Mouse (Mus musculus): ENCODE data around the gene Hectd1.
A peak's percentile ranks its signal among the peaks of the same experiment; 100 is the strongest.

Gene Hectd1

GRCm38 (mm10) chr12:51828716-51829289 lies 533 bp downstream of the Hectd1 start:
- Histone ChIP-seq H3K27me3 (ENCODE audit: control insufficient read depth, insufficient read depth, low read length, poor library complexity, severe bottlenecking) (no peaks in the 10 kb centered on the region), H3K36me3 (ENCODE audit: control insufficient read depth, insufficient read depth, low read length, poor library complexity, severe bottlenecking) (peaks cover 6% of the 10 kb centered on the region; the same call in 1 of the 2 replicates)
- DNase-seq (ENCODE audit: low read depth, low spot score): peak; percentile 67

DNA sequence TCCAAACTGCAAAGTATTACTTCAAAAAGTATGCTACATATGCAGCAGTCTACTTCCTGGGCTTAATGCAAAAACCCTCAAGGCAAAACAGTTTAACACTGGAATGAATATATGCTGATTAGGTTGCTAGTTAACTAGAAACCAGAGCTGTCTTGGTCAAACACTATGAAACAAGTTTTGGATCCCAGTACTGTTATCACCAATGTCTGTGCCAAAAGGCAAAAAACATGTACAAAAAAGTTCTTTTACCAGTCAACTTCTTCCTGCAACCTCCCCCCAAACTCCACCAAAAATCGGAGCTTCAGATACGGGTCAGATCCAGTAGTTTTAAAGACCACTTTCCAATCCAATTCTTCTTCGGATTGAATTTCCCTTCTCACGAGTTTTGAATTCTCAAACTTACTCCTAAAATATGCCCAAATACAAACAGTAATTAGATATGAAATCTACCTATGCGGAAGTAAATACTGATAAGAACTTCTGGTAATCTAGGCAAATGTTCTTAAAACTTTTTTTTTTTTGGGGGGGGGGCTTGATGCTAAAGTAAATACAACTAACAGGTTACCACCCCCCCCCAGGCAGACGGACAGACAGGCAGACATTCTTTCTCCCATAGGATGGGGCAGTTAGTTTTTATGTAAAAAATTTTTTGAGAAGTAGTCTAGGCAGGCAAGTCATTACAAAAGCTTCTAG lies 1.2 kb downstream of the Hectd1 start:
- DNase-seq (ENCODE audit: low read depth, low spot score): no peak
- no peaks in the 10 kb centered on the region for H3K27me3 ChIP-seq (ENCODE audit: control insufficient read depth, insufficient read depth, low read length, poor library complexity, severe bottlenecking)
- peaks cover 6% of the 10 kb centered on the region; the same call in 1 of the 2 replicates for H3K36me3 ChIP-seq (ENCODE audit: control insufficient read depth, insufficient read depth, low read length, poor library complexity, severe bottlenecking)

GRCm38 (mm10) chr12:51825338-51825737 lies 4.0 kb downstream of the Hectd1 start:
- DNase-seq (ENCODE audit: low read depth, low spot score): peak; percentile 18
- Histone ChIP-seq H3K36me3 (ENCODE audit: control insufficient read depth, insufficient read depth, low read length, poor library complexity, severe bottlenecking) (peaks cover 6% of the 10 kb centered on the region; the same call in 1 of the 2 replicates), H3K27me3 (ENCODE audit: control insufficient read depth, insufficient read depth, low read length, poor library complexity, severe bottlenecking) (no peaks in the 10 kb centered on the region)

GRCm38 (mm10) chr12:51823311-51823710 lies 6.0 kb downstream of the Hectd1 start:
- Histone ChIP-seq H3K27me3 (ENCODE audit: control insufficient read depth, insufficient read depth, low read length, poor library complexity, severe bottlenecking) (no peaks in the 10 kb centered on the region), H3K36me3 (ENCODE audit: control insufficient read depth, insufficient read depth, low read length, poor library complexity, severe bottlenecking) (peaks cover 6% of the 10 kb centered on the region; the same call in 1 of the 2 replicates)
- no peak for DNase-seq (ENCODE audit: low read depth, low spot score)

DNA sequence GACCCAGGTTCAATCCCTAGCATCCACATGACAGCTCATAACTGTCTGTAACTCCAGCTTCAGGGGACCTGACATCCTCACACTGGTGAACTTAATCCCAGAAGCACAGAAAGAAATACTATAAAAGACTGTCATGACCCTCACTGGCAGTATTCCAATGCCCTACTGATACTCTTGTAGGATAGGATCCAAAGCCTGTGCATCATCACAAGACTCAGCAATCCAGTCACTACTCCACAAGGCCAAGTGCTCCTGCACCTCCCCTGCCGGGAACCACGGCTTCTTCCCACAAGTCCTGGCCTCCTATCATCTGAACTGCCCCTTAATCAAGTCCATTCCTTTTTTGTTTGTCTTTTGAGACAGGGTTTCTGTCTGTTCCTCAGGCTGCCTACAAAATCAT lies 6.5 kb downstream of the Hectd1 start:
- no peak for DNase-seq (ENCODE audit: low read depth, low spot score)
- Histone ChIP-seq H3K36me3 (ENCODE audit: control insufficient read depth, insufficient read depth, low read length, poor library complexity, severe bottlenecking) (peaks cover 6% of the 10 kb centered on the region; the same call in 1 of the 2 replicates), H3K27me3 (ENCODE audit: control insufficient read depth, insufficient read depth, low read length, poor library complexity, severe bottlenecking) (no peaks in the 10 kb centered on the region)

- Histone ChIP-seq H3K27me3 (ENCODE audit: control insufficient read depth, insufficient read depth, low read length, poor library complexity, severe bottlenecking) (no peaks in the 10 kb centered on the region), H3K36me3 (ENCODE audit: control insufficient read depth, insufficient read depth, low read length, poor library complexity, severe bottlenecking) (peaks cover 6% of the 10 kb centered on the region; the same call in 1 of the 2 replicates)
- peak; percentile 59 for DNase-seq (ENCODE audit: low read depth, low spot score)
Observed at GRCm38 (mm10) chr12:51822236-51822635, 7.1 kb downstream of the Hectd1 start.

- no peak for DNase-seq (ENCODE audit: low read depth, low spot score)
- Histone ChIP-seq H3K27me3 (ENCODE audit: control insufficient read depth, insufficient read depth, low read length, poor library complexity, severe bottlenecking) (no peaks in the 10 kb centered on the region), H3K36me3 (ENCODE audit: control insufficient read depth, insufficient read depth, low read length, poor library complexity, severe bottlenecking) (peaks cover 4% of the 10 kb centered on the region; the same call in 1 of the 2 replicates)
Observed at GRCm38 (mm10) chr12:51821256-51821655, 8.1 kb downstream of the Hectd1 start.

DNA sequence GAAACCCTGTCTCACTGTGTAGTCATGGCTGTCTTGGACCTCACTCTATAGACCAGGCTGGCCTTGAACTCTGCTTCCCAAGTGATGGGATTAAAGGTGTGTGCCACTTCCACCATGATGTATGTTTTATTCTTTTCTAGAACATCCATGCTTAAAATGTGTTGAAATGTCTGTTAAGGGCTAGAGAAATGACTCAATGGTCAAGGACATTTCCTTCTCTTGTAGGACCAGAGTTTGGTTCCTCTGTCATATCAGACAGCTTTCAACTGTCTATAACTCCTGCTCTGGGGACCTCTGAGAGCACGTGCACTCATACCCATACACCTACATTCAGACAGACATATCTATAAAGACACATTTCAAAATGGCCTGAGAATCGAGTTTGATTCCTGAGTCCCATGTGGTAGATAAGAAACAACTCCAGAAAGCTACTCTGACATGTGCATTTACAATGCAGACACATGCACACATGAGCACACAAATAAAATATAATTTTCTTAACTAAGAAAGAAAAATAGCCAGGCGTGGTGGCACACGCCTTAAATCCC lies 9.3 kb downstream of the Hectd1 start:
- no peak for DNase-seq (ENCODE audit: low read depth, low spot score)
- Histone ChIP-seq H3K36me3 (ENCODE audit: control insufficient read depth, insufficient read depth, low read length, poor library complexity, severe bottlenecking) (no peaks in the 10 kb centered on the region), H3K27me3 (ENCODE audit: control insufficient read depth, insufficient read depth, low read length, poor library complexity, severe bottlenecking) (no peaks in the 10 kb centered on the region)

DNA sequence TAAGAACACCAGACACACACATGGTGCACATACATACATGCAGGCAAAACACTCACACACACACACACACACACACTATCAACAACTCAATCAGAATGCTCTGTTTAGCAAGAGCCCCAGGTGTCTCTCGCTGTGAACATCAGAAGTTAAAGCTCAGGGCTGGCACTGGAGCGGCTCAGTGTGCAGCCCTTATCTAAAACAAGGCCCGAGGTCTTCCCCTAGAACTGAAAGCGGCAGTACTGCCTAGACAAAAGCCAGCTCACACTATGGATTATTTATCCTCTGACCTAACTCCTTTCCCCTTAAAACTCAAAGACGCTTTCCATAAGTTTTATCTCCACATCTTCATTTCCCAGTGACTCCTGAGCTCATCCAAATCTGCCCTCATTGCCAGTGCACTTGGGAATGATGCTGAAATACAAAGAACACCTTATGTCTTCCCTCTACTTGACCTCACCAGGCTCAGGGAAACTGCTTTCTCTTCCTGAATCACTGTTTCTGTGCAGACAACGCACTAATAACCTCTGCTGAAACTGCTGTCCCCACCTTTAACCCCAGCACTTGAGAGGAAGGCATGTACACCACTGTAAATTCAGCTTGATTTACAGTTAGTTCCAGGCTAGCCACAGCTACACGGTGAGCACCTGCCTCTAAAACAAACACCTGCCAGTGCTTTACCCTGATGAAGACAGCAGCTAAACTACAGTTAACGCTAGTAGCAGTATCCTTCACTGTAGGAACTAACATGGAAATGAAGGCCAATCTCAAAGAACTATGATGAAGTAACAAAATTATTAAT lies 11.3 kb downstream of the Hectd1 start:
- no peaks in the 10 kb centered on the region for H3K27me3 ChIP-seq (ENCODE audit: control insufficient read depth, insufficient read depth, low read length, poor library complexity, severe bottlenecking)
- H3K36me3 ChIP-seq (ENCODE audit: control insufficient read depth, insufficient read depth, low read length, poor library complexity, severe bottlenecking): no peaks in the 10 kb centered on the region
- no peak for DNase-seq (ENCODE audit: low read depth, low spot score)

DNA sequence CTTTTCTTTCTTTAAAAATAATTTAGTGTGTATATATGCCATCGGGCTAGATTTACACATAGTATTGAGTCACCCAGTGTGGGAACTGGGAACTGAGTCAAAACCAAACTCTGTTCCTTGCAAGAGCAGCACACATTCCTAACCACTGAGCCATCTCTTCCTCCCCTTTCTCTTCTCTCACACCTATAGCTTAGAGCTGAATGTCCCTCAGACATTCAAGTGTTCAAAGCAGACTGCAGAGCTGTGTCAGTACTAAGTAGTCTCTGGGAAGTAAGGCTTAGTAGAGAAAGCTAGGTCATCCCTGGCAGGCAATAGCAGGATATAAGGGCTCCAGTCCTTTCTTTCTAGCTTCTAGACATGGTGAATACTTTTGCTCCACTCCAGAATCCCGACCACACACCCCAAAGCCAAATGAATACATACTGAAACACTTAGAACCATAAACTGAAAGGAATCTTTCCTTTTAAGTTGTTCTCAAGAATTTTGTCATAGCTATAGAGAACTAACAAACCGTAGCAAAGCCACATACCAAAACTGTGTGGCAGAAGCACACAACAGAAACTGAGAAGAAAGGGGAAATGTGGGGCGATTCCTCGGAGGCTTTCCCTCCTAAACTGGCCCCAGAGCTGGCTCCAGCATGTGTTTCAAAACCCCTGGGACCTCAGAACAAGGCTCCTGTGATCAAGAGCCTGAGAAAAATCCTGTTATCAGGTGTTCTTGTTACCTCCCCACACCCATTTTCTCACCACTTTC lies 17.8 kb downstream of the Hectd1 start:
- no peaks in the 10 kb centered on the region for H3K27me3 ChIP-seq (ENCODE audit: control insufficient read depth, insufficient read depth, low read length, poor library complexity, severe bottlenecking)
- H3K36me3 ChIP-seq (ENCODE audit: control insufficient read depth, insufficient read depth, low read length, poor library complexity, severe bottlenecking): 0 out of 2 replicates have a peak, but pooled peaks cover 3% of the 10 kb centered on the region
- peak; percentile 33 for DNase-seq (ENCODE audit: low read depth, low spot score)

- Histone ChIP-seq H3K36me3 (ENCODE audit: control insufficient read depth, insufficient read depth, low read length, poor library complexity, severe bottlenecking) (peaks cover 4% of the 10 kb centered on the region; the same call in 1 of the 2 replicates), H3K27me3 (ENCODE audit: control insufficient read depth, insufficient read depth, low read length, poor library complexity, severe bottlenecking) (no peaks in the 10 kb centered on the region)
- no peak for DNase-seq (ENCODE audit: low read depth, low spot score)
Observed at GRCm38 (mm10) chr12:51810564-51810963, 18.8 kb downstream of the Hectd1 start.

DNA sequence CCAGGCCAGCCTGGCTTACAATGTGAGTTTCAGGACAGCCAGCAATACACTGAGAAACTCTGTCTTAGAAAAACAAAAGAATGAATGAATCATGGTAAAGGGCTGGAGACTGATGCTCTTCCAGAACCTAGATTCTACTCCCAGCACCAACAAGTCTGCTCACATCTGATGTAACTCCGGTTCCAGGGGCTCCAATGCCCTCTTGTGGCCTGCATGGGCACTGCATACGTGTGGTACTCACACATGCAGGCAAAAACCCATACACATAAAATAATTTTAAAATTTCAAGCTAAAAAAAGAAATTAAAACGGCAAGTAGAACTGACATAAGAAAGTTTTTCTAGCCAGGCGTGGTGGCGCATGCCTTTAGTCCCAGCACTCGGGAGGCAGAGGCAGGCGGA lies 44.5 kb downstream of the Hectd1 start:
- no peaks in the 10 kb centered on the region for H3K27me3 ChIP-seq (ENCODE audit: control insufficient read depth, insufficient read depth, low read length, poor library complexity, severe bottlenecking)
- DNase-seq (ENCODE audit: low read depth, low spot score): peak; percentile 71
- peaks cover 24% of the 10 kb centered on the region for H3K36me3 ChIP-seq (ENCODE audit: control insufficient read depth, insufficient read depth, low read length, poor library complexity, severe bottlenecking)

- Histone ChIP-seq H3K27me3 (ENCODE audit: control insufficient read depth, insufficient read depth, low read length, poor library complexity, severe bottlenecking) (no peaks in the 10 kb centered on the region), H3K36me3 (ENCODE audit: control insufficient read depth, insufficient read depth, low read length, poor library complexity, severe bottlenecking) (peaks cover 13% of the 10 kb centered on the region)
- peak; percentile 19 for DNase-seq (ENCODE audit: low read depth, low spot score)
Observed at GRCm38 (mm10) chr12:51768702-51769101, 60.6 kb downstream of the Hectd1 start.

DNA sequence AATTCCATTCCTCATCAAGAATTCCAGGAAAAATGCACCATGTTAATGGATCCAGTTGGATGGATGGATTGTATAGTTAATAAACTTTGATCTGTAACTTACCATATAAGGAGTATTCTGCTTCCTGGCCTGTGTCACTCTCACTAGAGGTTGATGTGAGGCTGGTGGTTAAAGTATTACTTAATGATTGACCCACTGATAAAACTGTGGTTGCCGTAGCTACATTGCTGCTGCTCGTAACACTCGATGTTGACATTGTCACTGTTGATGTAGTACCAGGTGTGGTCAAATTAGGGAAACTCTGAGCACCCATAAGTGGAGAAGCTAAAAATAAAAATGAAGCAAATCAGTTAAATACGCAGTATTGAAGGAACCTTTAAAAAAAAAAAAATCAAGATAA lies 61.9 kb downstream of the Hectd1 start:
- DNase-seq (ENCODE audit: low read depth, low spot score): no peak
- no peaks in the 10 kb centered on the region for H3K27me3 ChIP-seq (ENCODE audit: control insufficient read depth, insufficient read depth, low read length, poor library complexity, severe bottlenecking)
- H3K36me3 ChIP-seq (ENCODE audit: control insufficient read depth, insufficient read depth, low read length, poor library complexity, severe bottlenecking): peaks cover 15% of the 10 kb centered on the region
